Mouse (Mus musculus) naive thymus-derived CD4-positive, alpha-beta T cell, adult 2 months (primary cell): ENCODE data around the gene Nt5c3.

Experiments
- DNase-seq: peaks from one replicate; pipeline ENCODE4 v3.0.0-alpha.2; 2011; ENCODE audit warnings: low read depth

Gene Nt5c3

GRCm38 (mm10) chr6:56835532-56835931 lies 88.2 kb downstream of the Nt5c3 start:
- no peak for DNase-seq

GRCm38 (mm10) chr6:56834769-56835168 lies 89.0 kb downstream of the Nt5c3 start:
- DNase-seq: no peak

GRCm38 (mm10) chr6:56832830-56833229 lies 90.9 kb downstream of the Nt5c3 start:
- no peak for DNase-seq

- no peak for DNase-seq
Observed at GRCm38 (mm10) chr6:56832407-56832796, 91.3 kb downstream of the Nt5c3 start.
